Comparison of ENCODE assay signal across 7 mouse cellular contexts in the genomic region with DNA sequence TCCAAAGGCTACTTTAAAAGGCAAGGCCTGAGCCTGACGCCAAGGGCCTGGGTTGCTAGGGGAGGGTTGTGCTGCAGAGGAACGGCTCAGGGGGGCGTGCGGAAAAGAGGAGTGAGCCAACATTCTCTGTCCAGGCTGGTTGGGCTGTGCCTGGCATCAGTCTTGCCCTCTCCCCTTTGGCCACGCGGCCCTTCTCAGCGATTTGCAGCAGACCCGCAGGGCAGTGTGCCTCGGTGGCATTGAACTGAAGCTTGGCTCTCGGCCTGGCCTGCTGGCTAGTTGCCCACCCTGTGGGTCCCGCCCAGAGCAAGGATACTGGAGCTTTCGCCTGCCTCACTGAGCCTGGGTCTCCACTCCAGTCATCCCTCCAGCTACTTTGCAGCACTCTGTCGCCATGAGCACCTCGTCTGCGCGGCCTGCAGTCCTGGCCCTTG. TPM values are rescaled to one million over a fixed set of nuclear protein-coding genes. Genes with fewer than 3 reads are reported as not detected.
A peak's percentile ranks its signal among the peaks of the same experiment; 100 is the strongest.
DNase-seq lines count a peak whose midpoint lies in the region; ATAC-seq lines count a peak whose summit lies in the region.

A gene (plus strand): TSS at position 112 of the 434 bp plus-strand sequence.

- no peak for ATAC-seq in activated CD4-positive, CD25-positive, alpha-beta regulatory T cell, adult 4 months

- intact Hi-C loops in left cerebral cortex, postnatal 4 days (cut with DNase I), result loop anchor here (10.0 kb wide), 2 partner anchors 156 to 586 kb away; no protein-coding TSS in a partner anchor

- DNase-seq in ZHBTc4 (ENCODE audit: low read depth, low spot score), result peak; percentile 52
- peak; percentile 25 for DNase-seq in cerebellum, adult 11 months
- peak; percentile 81 for DNase-seq in gastrocnemius, postnatal 10 days
- peak; percentile 47 for DNase-seq in kidney, adult 18-20 months
- peak; percentile 95 for DNase-seq in left cerebral cortex, postnatal 4 days
- peak; percentile 37 to 49 for DNase-seq in right cerebral cortex, adult 2 months (ENCODE audit: low spot score in 2 of 2)

RNA-seq across cellular contexts. Expression of the gene that starts here (rescaled TPM):
- 10 to 100 TPM; 31.9 to 33.2 TPM for total RNA-seq in gastrocnemius, postnatal 10 days (2021)
- total RNA-seq in left cerebral cortex, postnatal 4 days (2021), result 1 to 10 TPM; 2.3 TPM
- not detected for polyA plus RNA-seq in activated CD4-positive, CD25-positive, alpha-beta regulatory T cell, adult 4 months (2017; shearing (Covaris generic))

Comparison
In these comparisons a context has a peak if more than half of its experiments do, and no peak if none do; other contexts are left out.
1. RNA of the gene that starts here (total RNA-seq): 31.9 to 33.2 TPM in gastrocnemius, postnatal 10 days; 2.3 TPM in left cerebral cortex, postnatal 4 days; every median in the first group is over 4 times any median in the second.
2. DNase-seq: peak in every context shown above with its lines; median percentile 95 in left cerebral cortex, postnatal 4 days; 81 in gastrocnemius, postnatal 10 days; 52 in ZHBTc4; 47 in kidney, adult 18-20 months; 43 in right cerebral cortex, adult 2 months; 25 in cerebellum, adult 11 months.